Mouse (Mus musculus) liver, adult 2 months (tissue): ENCODE data around the gene Extl2.

Experiments
- CTCF ChIP-seq: fragments of 200-500 bp; IDR thresholded peaks from 2 replicates; pipeline ENCODE4 v1.5.1; 2011; ENCODE audit warnings: low read depth, low read length, control low read depth
- POLR2A ChIP-seq: fragments of 200-500 bp; IDR thresholded peaks from 2 replicates; pipeline ENCODE4 v1.6.1; 2011; ENCODE audit warnings: low read length, control low read depth; ENCODE audit not compliant: insufficient read depth; ENCODE audit errors: extremely low read depth

- TF ChIP-seq CTCF: no peak
- TF ChIP-seq POLR2A: no peak
Observed at GRCm38 (mm10) chr3:115961311-115962027, 45.8 kb upstream of the Extl2 start.
